Mouse (Mus musculus) c-Kit-negative CD71-positive TER-119-positive erythroid progenitor cells, embryonic 14.5 days (primary cell): ENCODE measurements around the gene Ss18l1.

Experiments used
- DNase-seq: peaks from one replicate; pipeline ENCODE4 v3.0.0-alpha.2; 2013; ENCODE audit warnings: low read depth, low spot score

The Ss18l1 gene

GRCm38 (mm10) chr2:180118661-180119438, 76.5 kb downstream of the Ss18l1 start, which contains the start of gene Osbpl2:
Osbpl2 (plus strand) TSS chr2:180119306.
- DNase-seq, result peak; percentile 95
